ENCODE assay signal across 39 mouse cellular contexts in the genomic region with DNA sequence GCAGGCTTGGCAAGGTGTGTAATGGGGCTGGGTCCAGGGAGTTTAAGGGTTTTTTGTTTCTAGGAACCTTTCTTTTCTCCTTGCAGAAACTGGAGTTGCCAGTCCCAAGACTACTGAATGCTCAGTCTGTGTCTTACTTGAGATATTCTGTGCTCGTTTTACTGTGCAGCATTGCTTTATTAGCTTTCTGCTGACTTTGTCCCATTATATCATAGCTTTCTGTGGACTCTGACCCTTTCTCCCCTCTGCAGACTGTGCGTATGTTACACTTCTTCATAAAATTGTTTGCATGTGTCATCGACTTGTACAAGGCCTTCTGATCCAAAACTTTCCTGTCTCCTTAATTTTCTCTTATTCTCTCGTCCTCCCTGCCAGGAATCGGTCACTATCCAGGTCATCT. TPM values are rescaled to one million over a fixed set of nuclear protein-coding genes. Genes with fewer than 3 reads are reported as not detected.
"Had no signal": no experiment of that assay in that cellular context is flagged by ENCODE, and none has a peak within 500 bp of the region (broad histone marks: within the 10 kb centered on the region; RNA-seq: fewer than 3 reads in every experiment).

No protein-coding gene starts in this region.

- H3K36me3 ChIP-seq: embryonic facial prominence, embryonic 10.5 days; embryonic facial prominence, embryonic 12.5 days; embryonic facial prominence, embryonic 13.5 days; embryonic facial prominence, embryonic 15.5 days; forebrain, embryonic 10.5 days; forebrain, embryonic 12.5 days; forebrain, embryonic 15.5 days had no signal

- H3K27me3 ChIP-seq: embryonic facial prominence, embryonic 12.5 days had no signal

- H3K27ac ChIP-seq: embryonic facial prominence, embryonic 10.5 days; embryonic facial prominence, embryonic 12.5 days; embryonic facial prominence, embryonic 13.5 days; embryonic facial prominence, embryonic 15.5 days; forebrain, embryonic 10.5 days; forebrain, embryonic 12.5 days; forebrain, embryonic 13.5 days; forebrain, embryonic 15.5 days; gastrocnemius, adult 2 months; heart, adult 2 months had no signal

- ATAC-seq: forebrain, embryonic 13.5 days; forebrain, embryonic 14.5 days; forebrain, embryonic 15.5 days; forebrain, embryonic 16.5 days; forebrain, postnatal 0 days had no signal

- H3K4me2 ChIP-seq: embryonic facial prominence, embryonic 12.5 days; embryonic facial prominence, embryonic 13.5 days; embryonic facial prominence, embryonic 15.5 days; forebrain, embryonic 12.5 days; forebrain, embryonic 13.5 days; forebrain, embryonic 15.5 days had no signal

- DNase-seq: cerebellum, adult 2 months; cerebellum, adult 8-10 months; cerebellum, adult 9-10 months; cerebellum, adult 9-11 months; cerebellum, postnatal 10 days; cerebellum, postnatal 14 days; cerebellum, postnatal 25 days; cerebellum, postnatal 36 days; embryo, embryonic 11 days; forebrain, postnatal 0 days; gastrocnemius, adult 2 months; gastrocnemius, postnatal 10 days; gastrocnemius, postnatal 14 days; gastrocnemius, postnatal 36 days; heart, adult 11 months; heart, adult 18-20 months; heart, adult 2 months had no signal

- H3K4me1 ChIP-seq: embryonic facial prominence, embryonic 10.5 days; embryonic facial prominence, embryonic 12.5 days; embryonic facial prominence, embryonic 13.5 days; embryonic facial prominence, embryonic 15.5 days; forebrain, embryonic 10.5 days; forebrain, embryonic 12.5 days; forebrain, embryonic 13.5 days; forebrain, embryonic 15.5 days had no signal

- H3K4me3 ChIP-seq: embryonic facial prominence, embryonic 10.5 days; embryonic facial prominence, embryonic 12.5 days; embryonic facial prominence, embryonic 13.5 days; embryonic facial prominence, embryonic 15.5 days; erythroblast, embryonic 14.5 days; forebrain, embryonic 10.5 days; forebrain, embryonic 12.5 days; forebrain, embryonic 13.5 days; forebrain, embryonic 15.5 days; gastrocnemius, adult 2 months; heart, adult 2 months had no signal

- H3K9ac ChIP-seq: embryonic facial prominence, embryonic 12.5 days; embryonic facial prominence, embryonic 13.5 days; embryonic facial prominence, embryonic 15.5 days; forebrain, embryonic 12.5 days; forebrain, embryonic 13.5 days; forebrain, embryonic 15.5 days; forebrain, postnatal 0 days had no signal

- H3K9me3 ChIP-seq: embryonic facial prominence, embryonic 10.5 days; embryonic facial prominence, embryonic 12.5 days; embryonic facial prominence, embryonic 13.5 days; embryonic facial prominence, embryonic 15.5 days; forebrain, embryonic 10.5 days; forebrain, embryonic 12.5 days; forebrain, embryonic 15.5 days had no signal

RNA-seq across cellular contexts. Expression of gene Tacstd2, which starts 9.2 kb away (rescaled TPM):
- total RNA-seq: gastrocnemius, adult 18-20 months; gastrocnemius, adult 2 months; gastrocnemius, adult 8-10 months; gastrocnemius, postnatal 10 days; gastrocnemius, postnatal 14 days; gastrocnemius, postnatal 36 days had no signal
- polyA plus RNA-seq: erythroblast, embryonic 14.5 days had no signal

RNA-seq across cellular contexts. Expression of gene Il23r, which starts 34.7 kb away (rescaled TPM):
- total RNA-seq: common myeloid progenitor, adult 5-6 weeks; gastrocnemius, adult 18-20 months; gastrocnemius, adult 2 months; gastrocnemius, adult 8-10 months; gastrocnemius, postnatal 10 days; gastrocnemius, postnatal 14 days; gastrocnemius, postnatal 36 days; gastrocnemius, postnatal 4 days; granulocyte monocyte progenitor cell, adult 5-6 weeks; heart, adult 18-20 months; heart, adult 2 months had no signal
- polyA plus RNA-seq: cortical plate, adult 2 months; embryonic facial prominence, embryonic 10.5 days; embryonic facial prominence, embryonic 11.5 days; embryonic facial prominence, embryonic 12.5 days; embryonic facial prominence, embryonic 13.5 days; embryonic facial prominence, embryonic 14.5 days; embryonic facial prominence, embryonic 15.5 days; erythroblast, embryonic 14.5 days; forebrain, embryonic 10.5 days; forebrain, embryonic 11.5 days; forebrain, embryonic 12.5 days; forebrain, embryonic 13.5 days; forebrain, embryonic 14.5 days; forebrain, embryonic 15.5 days; forebrain, embryonic 16.5 days; forebrain, postnatal 0 days; frontal cortex, adult 2 months; gonadal fat pad, adult 2 months; heart, adult 2 months had no signal
